Mouse (Mus musculus): Measurements from ENCODE around the gene Slc30a6. TPM values are rescaled to one million over a fixed set of nuclear protein-coding genes. Genes with fewer than 3 reads are reported as not detected.

Gene Slc30a6
- polyA plus RNA-seq (2016; fragmentation: Nextera tagmentation; extraction: Ambion mirVana): 26.6 and 28.7 TPM in 2 replicates

- H3K9ac ChIP-seq: peak within 1 kb of the TSS; percentile 87
- under 1% methylated on average over 41 of the region's 41 CpGs for WGBS
- peaks cover 6% of the 10 kb centered on the region for H3K4me1 ChIP-seq
- H3K27me3 ChIP-seq (replicated peaks): no peaks in the 10 kb centered on the region
- no peaks in the 10 kb centered on the region for H3K9me3 ChIP-seq
- peak within 1 kb of the TSS; percentile 67; the same call in 1 of the 2 replicates for H3K27ac ChIP-seq
- H3K4me2 ChIP-seq (replicated peaks): peak within 1 kb of the TSS; percentile 69
- ATAC-seq (ENCODE audit: low FRiP score, low read depth): peak; percentile 99
- H3K36me3 ChIP-seq: no peaks in the 10 kb centered on the region
- peak within 1 kb of the TSS; percentile 90 for H3K4me3 ChIP-seq
Measured at GRCm38 (mm10) chr17:74395383-74396065, at the start of gene Slc30a6. Gene Slc30a6, plus strand, starts transcription at chr17:74395608.

- Histone ChIP-seq H3K27ac (no peak overlapping the region), H3K4me1 (no peaks in the 10 kb centered on the region), H3K27me3 (replicated peaks) (no peaks in the 10 kb centered on the region), H3K4me2 (replicated peaks) (no peak overlapping the region), H3K36me3 (peaks cover 47% of the 10 kb centered on the region), H3K9ac (no peak overlapping the region), H3K9me3 (no peaks in the 10 kb centered on the region), H3K4me3 (no peak overlapping the region)
- WGBS: 97% methylated on average over 1 of the region's 1 CpGs
- no peak for ATAC-seq (ENCODE audit: low FRiP score, low read depth)
Measured at GRCm38 (mm10) chr17:74363592-74363991, 31.8 kb upstream of the Slc30a6 start.

DNA sequence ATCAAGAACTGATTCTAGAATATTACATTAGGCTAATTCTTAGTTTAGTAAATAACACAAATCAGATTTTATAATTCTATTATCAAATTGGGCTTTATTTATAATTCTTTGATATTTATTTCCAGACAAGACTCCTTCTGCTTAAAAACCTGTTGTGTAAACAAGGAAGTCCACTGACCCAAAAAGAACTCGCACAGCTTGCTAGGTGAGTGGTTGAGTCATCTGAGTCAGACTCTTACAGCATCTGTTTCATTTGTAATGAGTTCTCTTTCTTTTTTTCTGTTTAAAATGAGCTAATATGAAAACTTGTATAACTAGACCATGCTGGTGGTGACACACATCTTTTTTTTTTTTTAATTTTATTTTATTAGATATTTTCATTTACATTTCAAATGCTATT, 18.5 kb upstream of the Slc30a6 start:
- 96% methylated on average over 1 of the region's 1 CpGs for WGBS

DNA sequence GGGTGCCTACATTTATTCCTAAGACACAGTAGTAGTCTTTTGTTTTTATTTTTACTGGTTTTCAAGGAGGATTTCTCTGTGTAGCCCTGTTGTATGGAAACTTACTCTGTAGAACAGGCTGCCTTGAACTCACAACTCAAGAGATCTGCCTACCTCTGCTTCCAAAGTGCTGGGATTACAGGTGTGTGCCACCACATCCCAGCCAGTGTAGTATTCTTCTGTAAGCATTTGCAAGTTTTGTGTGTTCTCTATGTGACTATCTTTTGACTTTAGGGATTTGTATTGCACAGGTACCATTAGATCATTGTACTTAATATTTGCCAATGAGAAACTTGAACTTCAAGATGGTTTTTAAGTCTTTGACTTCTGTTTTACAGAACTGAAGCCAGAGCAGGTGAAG, 8.8 kb upstream of the Slc30a6 start:
- no peak for ATAC-seq (ENCODE audit: low FRiP score, low read depth)
- peaks cover 69% of the 10 kb centered on the region for H3K36me3 ChIP-seq
- no peak overlapping the region for H3K27ac ChIP-seq
- H3K9me3 ChIP-seq: no peaks in the 10 kb centered on the region
- no peaks in the 10 kb centered on the region for H3K4me1 ChIP-seq
- H3K27me3 ChIP-seq (replicated peaks): no peaks in the 10 kb centered on the region
- no peak overlapping the region for H3K9ac ChIP-seq
- no peak overlapping the region for H3K4me2 ChIP-seq (replicated peaks)
- no peak overlapping the region for H3K4me3 ChIP-seq

More for the DNA sequence above, 18.5 kb upstream of the Slc30a6 start:
- Histone ChIP-seq H3K4me1 (no peaks in the 10 kb centered on the region), H3K4me3 (no peak overlapping the region), H3K4me2 (replicated peaks) (no peak overlapping the region), H3K9ac (no peak overlapping the region), H3K36me3 (peaks cover 69% of the 10 kb centered on the region), H3K27ac (no peak overlapping the region), H3K27me3 (replicated peaks) (no peaks in the 10 kb centered on the region), H3K9me3 (no peaks in the 10 kb centered on the region)
- ATAC-seq (ENCODE audit: low FRiP score, low read depth): no peak

- no peak for ATAC-seq (ENCODE audit: low FRiP score, low read depth)
- H3K4me3 ChIP-seq: no peak overlapping the region
Measured at GRCm38 (mm10) chr17:74389847-74390246, 5.6 kb upstream of the Slc30a6 start.

DNA sequence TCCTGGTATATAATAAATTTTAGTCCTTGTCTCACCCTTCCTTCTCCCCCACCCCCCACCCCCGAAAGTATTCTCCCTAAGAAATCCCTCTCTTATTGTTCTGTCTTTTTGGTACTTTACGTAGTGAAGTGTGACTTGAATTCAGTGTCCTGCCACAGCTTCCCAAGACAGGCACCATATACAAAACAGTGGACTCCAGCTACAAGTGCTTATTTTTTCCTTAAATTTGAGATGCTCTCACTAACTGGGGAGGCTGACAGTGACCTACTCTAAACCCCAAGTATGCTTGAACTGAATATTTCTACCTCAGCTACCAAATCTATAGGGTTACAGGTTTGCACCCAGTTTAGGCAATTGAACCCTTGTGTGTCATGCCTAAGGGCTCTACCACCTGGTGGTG, 1.0 kb upstream of the Slc30a6 start:
- ATAC-seq (ENCODE audit: low FRiP score, low read depth): no peak
- Histone ChIP-seq H3K36me3 (no peaks in the 10 kb centered on the region; the same call in 1 of the 2 replicates), H3K4me3 (no peak overlapping the region), H3K9ac (no peak overlapping the region), H3K27me3 (replicated peaks) (no peaks in the 10 kb centered on the region), H3K9me3 (no peaks in the 10 kb centered on the region), H3K27ac (no peak overlapping the region), H3K4me2 (replicated peaks) (peak overlapping the region; percentile 69; the same call in 1 of the 2 replicates), H3K4me1 (peaks cover 6% of the 10 kb centered on the region)
- WGBS: 80% methylated on average over 2 of the region's 2 CpGs

More at GRCm38 (mm10) chr17:74389847-74390246, 5.6 kb upstream of the Slc30a6 start:
- Histone ChIP-seq H3K4me1 (no peaks in the 10 kb centered on the region), H3K9ac (no peak overlapping the region), H3K27ac (no peak overlapping the region), H3K9me3 (no peaks in the 10 kb centered on the region), H3K27me3 (replicated peaks) (no peaks in the 10 kb centered on the region), H3K4me2 (replicated peaks) (no peak overlapping the region), H3K36me3 (peaks cover 38% of the 10 kb centered on the region)
- WGBS: 83% methylated on average over 3 of the region's 3 CpGs

DNA sequence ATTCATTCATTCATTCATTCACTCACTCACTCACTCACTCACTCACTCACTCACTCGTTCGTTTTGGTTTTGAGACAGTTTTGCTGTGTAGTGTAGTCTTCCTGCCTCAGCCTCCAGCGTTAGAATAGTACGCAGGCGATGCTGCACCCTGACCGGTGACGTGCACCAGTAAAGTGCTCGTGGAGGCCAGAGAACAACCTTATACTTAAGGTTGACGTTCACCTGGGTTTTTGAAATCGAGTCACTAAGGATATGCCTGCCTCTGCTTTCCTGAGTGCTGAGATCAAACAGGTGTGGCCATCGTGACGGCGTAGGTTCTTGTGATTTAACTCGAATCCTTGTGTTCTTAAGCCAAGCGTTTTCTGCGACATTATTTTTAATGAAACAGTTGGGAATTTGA, 553 bp upstream of the Slc30a6 start:
- Histone ChIP-seq H3K4me2 (replicated peaks) (peak overlapping the region; percentile 69), H3K27me3 (replicated peaks) (no peaks in the 10 kb centered on the region), H3K36me3 (no peaks in the 10 kb centered on the region; the same call in 1 of the 2 replicates), H3K9ac (peak overlapping the region; percentile 87; the same call in 1 of the 2 replicates), H3K4me3 (peak overlapping the region; percentile 90), H3K4me1 (peaks cover 6% of the 10 kb centered on the region), H3K9me3 (no peaks in the 10 kb centered on the region), H3K27ac (no peak overlapping the region)
- 34% methylated on average over 16 of the region's 16 CpGs for WGBS
- peak; percentile 24 for ATAC-seq (ENCODE audit: low FRiP score, low read depth)

GRCm38 (mm10) chr17:74396766-74397165, 1.4 kb downstream of the Slc30a6 start:
- no peak for ATAC-seq (ENCODE audit: low FRiP score, low read depth)
- no peak overlapping the region for H3K4me3 ChIP-seq
- H3K4me1 ChIP-seq: peaks cover 6% of the 10 kb centered on the region
- no peak overlapping the region for H3K27ac ChIP-seq
- H3K9me3 ChIP-seq: no peaks in the 10 kb centered on the region
- H3K27me3 ChIP-seq (replicated peaks): no peaks in the 10 kb centered on the region
- 82% methylated on average over 4 of the region's 4 CpGs for WGBS
- no peak overlapping the region for H3K9ac ChIP-seq
- H3K36me3 ChIP-seq: peaks cover under 1% of the 10 kb centered on the region; the same call in 1 of the 2 replicates
- H3K4me2 ChIP-seq (replicated peaks): peak overlapping the region; percentile 69

GRCm38 (mm10) chr17:74397173-74397572, 1.8 kb downstream of the Slc30a6 start:
- no peak for ATAC-seq (ENCODE audit: low FRiP score, low read depth)
- Histone ChIP-seq H3K9me3 (no peaks in the 10 kb centered on the region), H3K27ac (no peak overlapping the region), H3K9ac (no peak overlapping the region), H3K4me3 (no peak overlapping the region), H3K27me3 (replicated peaks) (no peaks in the 10 kb centered on the region), H3K4me2 (replicated peaks) (0 out of 2 replicates have a peak overlapping the region, but pooled peaks have one; percentile 69), H3K36me3 (peaks cover 5% of the 10 kb centered on the region), H3K4me1 (peaks cover 6% of the 10 kb centered on the region)
- 82% methylated on average over 2 of the region's 2 CpGs for WGBS

DNA sequence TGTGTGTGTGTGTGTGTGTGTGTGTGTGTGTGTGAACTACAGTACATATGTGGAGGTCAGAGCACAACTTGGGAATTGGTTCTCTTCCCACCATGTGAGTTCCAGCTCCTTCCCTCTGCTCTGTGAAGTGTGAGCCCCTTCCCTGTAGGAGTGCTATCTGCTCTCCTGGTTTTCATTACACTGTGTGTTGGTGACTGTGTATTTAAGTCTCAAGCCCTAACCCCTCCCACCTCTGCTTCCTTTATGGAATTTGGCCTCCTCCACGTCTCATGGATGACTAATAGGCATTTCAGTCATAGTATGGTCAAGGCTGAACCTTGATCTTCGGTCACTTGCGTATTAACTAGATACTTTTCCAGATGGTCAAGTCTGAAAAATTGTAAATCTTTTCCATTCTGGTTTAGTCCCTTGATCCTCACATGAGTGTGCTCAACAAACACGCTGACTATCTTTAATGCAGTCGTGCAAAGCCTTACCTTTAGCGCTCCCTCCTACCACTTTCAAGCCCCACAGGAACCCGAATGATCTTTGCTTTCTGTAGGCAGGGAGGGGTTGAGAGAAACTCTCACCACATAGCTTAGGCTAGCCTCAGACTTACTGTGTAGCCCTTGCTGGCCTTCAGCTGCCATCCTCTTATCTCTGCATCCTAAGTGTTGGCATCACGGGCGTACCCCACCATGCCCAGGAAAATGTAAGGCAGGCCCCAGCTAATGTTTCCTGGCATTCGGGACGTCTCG, 7.2 kb downstream of the Slc30a6 start:
- Histone ChIP-seq H3K4me2 (replicated peaks) (no peak overlapping the region), H3K9ac (no peak overlapping the region), H3K4me1 (no peaks in the 10 kb centered on the region), H3K27me3 (replicated peaks) (no peaks in the 10 kb centered on the region), H3K27ac (no peak overlapping the region), H3K9me3 (no peaks in the 10 kb centered on the region), H3K4me3 (no peak overlapping the region), H3K36me3 (peaks cover 51% of the 10 kb centered on the region)
- 94% methylated on average over 12 of the region's 12 CpGs for WGBS
- ATAC-seq (ENCODE audit: low FRiP score, low read depth): no peak

DNA sequence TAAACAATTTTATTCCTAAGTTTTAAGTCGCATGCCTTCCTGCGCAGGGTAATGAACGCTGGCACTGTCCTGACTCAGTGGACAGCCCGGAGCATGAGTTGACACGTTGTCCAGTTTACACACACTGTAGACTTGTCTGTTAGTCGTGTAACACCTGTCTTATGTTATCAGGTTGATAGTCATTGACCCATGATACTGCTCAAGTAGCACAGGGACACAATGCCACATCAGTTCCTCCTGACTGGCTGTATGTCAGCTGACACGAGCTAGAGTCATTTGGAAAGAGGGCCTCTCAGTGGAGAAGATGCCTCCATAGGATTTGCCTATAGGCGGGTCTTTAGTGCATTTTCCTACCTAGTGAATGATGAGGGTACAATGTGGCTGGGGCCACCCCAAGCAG, 11.1 kb downstream of the Slc30a6 start:
- H3K9me3 ChIP-seq: no peaks in the 10 kb centered on the region
- H3K4me3 ChIP-seq: no peak overlapping the region
- H3K27me3 ChIP-seq (replicated peaks): no peaks in the 10 kb centered on the region
- ATAC-seq (ENCODE audit: low FRiP score, low read depth): no peak
- no peak overlapping the region for H3K27ac ChIP-seq
- WGBS: 89% methylated on average over 8 of the region's 8 CpGs
- peaks cover 75% of the 10 kb centered on the region for H3K36me3 ChIP-seq
- H3K4me1 ChIP-seq: no peaks in the 10 kb centered on the region
- H3K9ac ChIP-seq: no peak overlapping the region
- no peak overlapping the region for H3K4me2 ChIP-seq (replicated peaks)

DNA sequence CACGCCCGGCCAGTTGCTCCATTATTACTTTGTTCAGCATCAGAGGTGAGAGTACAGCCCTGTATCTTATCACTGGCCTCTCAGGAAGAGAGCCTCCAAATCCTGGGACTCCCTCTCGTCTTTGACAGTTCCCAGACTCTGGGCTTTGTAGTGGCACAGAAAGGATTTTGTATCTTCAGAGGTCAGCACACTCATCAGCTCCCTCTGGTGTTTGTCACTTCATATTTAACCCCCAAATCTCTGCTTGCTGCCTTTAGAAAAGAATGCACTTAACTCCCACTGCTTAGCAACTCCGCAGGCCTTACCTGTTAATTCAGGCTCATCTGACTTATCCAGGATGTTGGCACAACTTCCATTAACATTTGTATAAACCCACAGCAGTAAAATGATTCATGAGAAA, 14.3 kb downstream of the Slc30a6 start:
- Histone ChIP-seq H3K36me3 (peaks cover 72% of the 10 kb centered on the region), H3K4me1 (no peaks in the 10 kb centered on the region), H3K9me3 (no peaks in the 10 kb centered on the region), H3K4me2 (replicated peaks) (no peak overlapping the region), H3K4me3 (no peak overlapping the region), H3K27me3 (replicated peaks) (no peaks in the 10 kb centered on the region), H3K9ac (no peak overlapping the region), H3K27ac (no peak overlapping the region)
- 67% methylated on average over 4 of the region's 4 CpGs for WGBS
- ATAC-seq (ENCODE audit: low FRiP score, low read depth): no peak
